In the genomic region with DNA sequence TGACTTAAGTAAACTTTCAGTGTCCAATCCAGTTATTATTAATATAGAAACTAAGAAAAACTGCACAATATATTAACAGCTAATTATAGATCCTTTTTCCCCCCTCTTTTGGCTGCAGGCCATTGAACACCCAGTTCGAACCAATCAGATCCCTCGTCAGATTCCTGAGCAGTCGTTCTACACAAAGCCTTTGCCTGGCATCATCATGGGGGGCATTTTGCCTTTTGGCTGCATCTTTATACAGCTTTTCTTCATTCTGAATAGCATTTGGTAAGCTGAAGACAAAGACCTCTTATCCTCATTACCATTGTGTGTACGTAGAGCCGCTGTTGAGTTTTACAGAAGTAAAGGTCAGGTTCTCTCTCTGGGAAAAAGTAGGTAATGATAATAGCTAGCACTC, we compare ENCODE assay signal across 20 mouse cellular contexts. TPM values are rescaled to one million over a fixed set of nuclear protein-coding genes. Genes with fewer than 3 reads are reported as not detected.
A peak's percentile ranks its signal among the peaks of the same experiment; 100 is the strongest.
DNase-seq lines count a peak whose midpoint lies in the region; ATAC-seq lines count a peak whose summit lies in the region.
"Had no signal": no experiment of that assay in that cellular context is flagged by ENCODE, and none has a peak within 500 bp of the region (broad histone marks: within the 10 kb centered on the region; RNA-seq: fewer than 3 reads in every experiment).

No protein-coding gene starts in this region.

- no peak overlapping the region for H3K9ac ChIP-seq in forebrain, embryonic 11.5 days (ENCODE audit: low read length)
- no peak overlapping the region for H3K9ac ChIP-seq in forebrain, embryonic 12.5 days
- no peak overlapping the region for H3K9ac ChIP-seq in hindbrain, embryonic 12.5 days
- H3K9ac ChIP-seq in hindbrain, embryonic 11.5 days (ENCODE audit: low read depth, low read length): no peak overlapping the region
- H3K9ac ChIP-seq in midbrain, embryonic 11.5 days (ENCODE audit: low read length): no peak overlapping the region
- no peak overlapping the region for H3K9ac ChIP-seq in forebrain, embryonic 16.5 days (replicated peaks; ENCODE audit: low read depth, low read length)
- H3K9ac ChIP-seq: heart, embryonic 13.5 days; hindbrain, embryonic 15.5 days had no signal

- no peak for DNase-seq in forebrain, embryonic 11.5 days (ENCODE audit: low spot score)
- DNase-seq in hindbrain, embryonic 11.5 days (ENCODE audit: low spot score): no peak
- DNase-seq in midbrain, embryonic 11.5 days (ENCODE audit: low spot score, missing footprints): no peak
- no peak for DNase-seq in midbrain, embryonic 10.5 days (ENCODE audit: low spot score)
- DNase-seq in lung, postnatal 4 days: no peak
- DNase-seq: adrenal gland, postnatal 14 days; cerebellum, adult 2 months; cerebellum, postnatal 25 days; gastrocnemius, postnatal 14 days; heart, postnatal 36 days; kidney, adult 11 months had no signal

- peak; percentile 74 for ATAC-seq in forebrain, embryonic 11.5 days (replicated peaks; ENCODE audit: low FRiP score)
- no peak for ATAC-seq in forebrain, embryonic 12.5 days (ENCODE audit: low FRiP score)
- ATAC-seq in hindbrain, embryonic 12.5 days (ENCODE audit: low FRiP score): no peak
- no peak for ATAC-seq in hindbrain, embryonic 11.5 days (ENCODE audit: low FRiP score)
- peak; percentile 62 for ATAC-seq in midbrain, embryonic 11.5 days (ENCODE audit: low FRiP score)
- peak; percentile 59; the same call in 1 of the 2 replicates for ATAC-seq in forebrain, embryonic 16.5 days
- ATAC-seq: activated CD4-positive, CD25-positive, alpha-beta regulatory T cell, adult 4 months; Patski had no signal

- H3K4me2 ChIP-seq in forebrain, embryonic 11.5 days (ENCODE audit: low read depth, low read length, severe bottlenecking): no peak overlapping the region
- H3K4me2 ChIP-seq in forebrain, embryonic 12.5 days: no peak overlapping the region
- no peak overlapping the region for H3K4me2 ChIP-seq in hindbrain, embryonic 12.5 days (replicated peaks)
- H3K4me2 ChIP-seq in hindbrain, embryonic 11.5 days (replicated peaks; ENCODE audit: low read depth, low read length): no peak overlapping the region
- no peak overlapping the region for H3K4me2 ChIP-seq in midbrain, embryonic 11.5 days
- H3K4me2 ChIP-seq in forebrain, embryonic 16.5 days (ENCODE audit: low read length): no peak overlapping the region
- H3K4me2 ChIP-seq: heart, embryonic 13.5 days; hindbrain, embryonic 15.5 days had no signal

- H3K4me3 ChIP-seq in forebrain, embryonic 11.5 days (ENCODE audit: low read depth, low read length): no peak overlapping the region
- H3K4me3 ChIP-seq in forebrain, embryonic 12.5 days (replicated peaks): no peak overlapping the region
- H3K4me3 ChIP-seq in hindbrain, embryonic 12.5 days: no peak overlapping the region
- H3K4me3 ChIP-seq in hindbrain, embryonic 11.5 days (ENCODE audit: low read depth, low read length): no peak overlapping the region
- no peak overlapping the region for H3K4me3 ChIP-seq in midbrain, embryonic 11.5 days (ENCODE audit: low read depth, low read length)
- H3K4me3 ChIP-seq in midbrain, embryonic 10.5 days: no peak overlapping the region
- H3K4me3 ChIP-seq in forebrain, embryonic 16.5 days (replicated peaks; ENCODE audit: low read length): no peak overlapping the region
- H3K4me3 ChIP-seq: embryonic facial prominence, embryonic 10.5 days; heart, embryonic 13.5 days; hindbrain, embryonic 15.5 days had no signal

- no peaks in the 10 kb centered on the region for H3K27me3 ChIP-seq in forebrain, embryonic 11.5 days (ENCODE audit: control insufficient read depth, insufficient read depth, low read length)
- H3K27me3 ChIP-seq in forebrain, embryonic 12.5 days: no peaks in the 10 kb centered on the region
- no peaks in the 10 kb centered on the region for H3K27me3 ChIP-seq in hindbrain, embryonic 12.5 days
- H3K27me3 ChIP-seq in hindbrain, embryonic 11.5 days (ENCODE audit: control insufficient read depth, insufficient read depth, low read length): no peaks in the 10 kb centered on the region
- no peaks in the 10 kb centered on the region for H3K27me3 ChIP-seq in midbrain, embryonic 11.5 days (ENCODE audit: control insufficient read depth, insufficient read depth, low read length)
- no peaks in the 10 kb centered on the region for H3K27me3 ChIP-seq in midbrain, embryonic 10.5 days (ENCODE audit: low read depth, poor library complexity, severe bottlenecking)
- H3K27me3 ChIP-seq in forebrain, embryonic 16.5 days (replicated peaks; ENCODE audit: control insufficient read depth, insufficient read depth, low read length): no peaks in the 10 kb centered on the region
- H3K27me3 ChIP-seq: CH12.LX; heart, embryonic 13.5 days; hindbrain, embryonic 15.5 days; Patski had no signal

- WGBS in forebrain, embryonic 11.5 days: 22% methylated on average over 5 of the region's 5 CpGs
- 18% methylated on average over 5 of the region's 5 CpGs for WGBS in forebrain, embryonic 12.5 days
- WGBS in hindbrain, embryonic 12.5 days: 52% methylated on average over 5 of the region's 5 CpGs
- WGBS in hindbrain, embryonic 11.5 days: 61% methylated on average over 5 of the region's 5 CpGs
- WGBS in midbrain, embryonic 11.5 days: 34% methylated on average over 5 of the region's 5 CpGs
- whole genome bisulfite sequencing in midbrain, embryonic 10.5 days: 48% methylated on average over 5 of the region's 5 CpGs
- WGBS in forebrain, embryonic 16.5 days: 10% methylated on average over 5 of the region's 5 CpGs

- no peaks in the 10 kb centered on the region for H3K9me3 ChIP-seq in forebrain, embryonic 11.5 days (ENCODE audit: control insufficient read depth, low read length)
- no peaks in the 10 kb centered on the region for H3K9me3 ChIP-seq in forebrain, embryonic 12.5 days
- no peaks in the 10 kb centered on the region for H3K9me3 ChIP-seq in hindbrain, embryonic 12.5 days (replicated peaks)
- no peaks in the 10 kb centered on the region for H3K9me3 ChIP-seq in hindbrain, embryonic 11.5 days (ENCODE audit: control insufficient read depth, low read length)
- H3K9me3 ChIP-seq in midbrain, embryonic 11.5 days (ENCODE audit: control insufficient read depth, low read length): no peaks in the 10 kb centered on the region
- no peaks in the 10 kb centered on the region for H3K9me3 ChIP-seq in midbrain, embryonic 10.5 days (replicated peaks)
- H3K9me3 ChIP-seq in forebrain, embryonic 16.5 days (ENCODE audit: control insufficient read depth, low read length): no peaks in the 10 kb centered on the region
- H3K9me3 ChIP-seq: embryonic facial prominence, embryonic 10.5 days; heart, embryonic 13.5 days; hindbrain, embryonic 15.5 days had no signal

- no peak overlapping the region for H3K27ac ChIP-seq in forebrain, embryonic 11.5 days (ENCODE audit: low read depth, low read length)
- H3K27ac ChIP-seq in forebrain, embryonic 12.5 days: no peak overlapping the region
- H3K27ac ChIP-seq in hindbrain, embryonic 12.5 days: peak overlapping the region; percentile 40; the same call in 1 of the 2 replicates
- no peak overlapping the region for H3K27ac ChIP-seq in hindbrain, embryonic 11.5 days (ENCODE audit: low read depth, low read length)
- H3K27ac ChIP-seq in midbrain, embryonic 11.5 days (ENCODE audit: low read depth, low read length): no peak overlapping the region
- H3K27ac ChIP-seq in midbrain, embryonic 10.5 days (replicated peaks): no peak overlapping the region
- no peak overlapping the region for H3K27ac ChIP-seq in forebrain, embryonic 16.5 days (ENCODE audit: low read length)
- H3K27ac ChIP-seq: embryonic facial prominence, embryonic 10.5 days; heart, embryonic 13.5 days; hindbrain, embryonic 15.5 days had no signal

- H3K36me3 ChIP-seq in forebrain, embryonic 11.5 days (ENCODE audit: control insufficient read depth, insufficient read depth, low read length): no peaks in the 10 kb centered on the region; the same call in 1 of the 2 replicates
- H3K36me3 ChIP-seq in forebrain, embryonic 12.5 days (replicated peaks): peaks cover 72% of the 10 kb centered on the region
- peaks cover 71% of the 10 kb centered on the region for H3K36me3 ChIP-seq in hindbrain, embryonic 12.5 days
- H3K36me3 ChIP-seq in hindbrain, embryonic 11.5 days (ENCODE audit: control insufficient read depth, insufficient read depth, low read length): peaks cover 5% of the 10 kb centered on the region; the same call in 1 of the 2 replicates
- H3K36me3 ChIP-seq in midbrain, embryonic 11.5 days (ENCODE audit: control insufficient read depth, insufficient read depth, low read length): peaks cover 11% of the 10 kb centered on the region
- peaks cover 90% of the 10 kb centered on the region for H3K36me3 ChIP-seq in midbrain, embryonic 10.5 days
- peaks cover 17% of the 10 kb centered on the region for H3K36me3 ChIP-seq in forebrain, embryonic 16.5 days (ENCODE audit: control insufficient read depth, insufficient read depth)

- no peaks in the 10 kb centered on the region for H3K4me1 ChIP-seq in forebrain, embryonic 11.5 days (replicated peaks; ENCODE audit: control insufficient read depth, insufficient read depth, low read length)
- H3K4me1 ChIP-seq in forebrain, embryonic 12.5 days: peaks cover 8% of the 10 kb centered on the region
- H3K4me1 ChIP-seq in hindbrain, embryonic 12.5 days: no peaks in the 10 kb centered on the region
- no peaks in the 10 kb centered on the region for H3K4me1 ChIP-seq in hindbrain, embryonic 11.5 days (replicated peaks; ENCODE audit: control insufficient read depth, insufficient read depth, low read length)
- peaks cover 2% of the 10 kb centered on the region for H3K4me1 ChIP-seq in midbrain, embryonic 11.5 days (ENCODE audit: control insufficient read depth, insufficient read depth, low read length)
- peaks cover 17% of the 10 kb centered on the region for H3K4me1 ChIP-seq in midbrain, embryonic 10.5 days
- peaks cover 3% of the 10 kb centered on the region; the same call in 1 of the 2 replicates for H3K4me1 ChIP-seq in forebrain, embryonic 16.5 days (replicated peaks; ENCODE audit: control insufficient read depth, insufficient read depth, low read length)
- H3K4me1 ChIP-seq: embryonic facial prominence, embryonic 10.5 days; heart, embryonic 13.5 days; hindbrain, embryonic 15.5 days had no signal

RNA-seq across cellular contexts. Expression of a gene that starts 30.9 kb away (rescaled TPM):
- 34.3 and 35.3 TPM in 2 replicates for polyA plus RNA-seq in forebrain, embryonic 11.5 days (2014; fragmentation: Nextera tagmentation; extraction: Ambion mirVana)
- 22.8 and 24.7 TPM in 2 replicates for polyA plus RNA-seq in forebrain, embryonic 12.5 days (2016; fragmentation: Nextera tagmentation; extraction: Ambion mirVana)
- polyA plus RNA-seq in hindbrain, embryonic 12.5 days (2016; fragmentation: Nextera tagmentation; extraction: Ambion mirVana): 16.5 and 20.3 TPM in 2 replicates
- polyA plus RNA-seq in hindbrain, embryonic 11.5 days (2014; fragmentation: Nextera tagmentation; extraction: Ambion mirVana): 24.1 and 30.6 TPM in 2 replicates
- polyA plus RNA-seq in midbrain, embryonic 11.5 days (2014; fragmentation: Nextera tagmentation; extraction: Ambion mirVana): 27.6 and 31.5 TPM in 2 replicates
- 27.5 and 29.1 TPM in 2 replicates for polyA plus RNA-seq in midbrain, embryonic 10.5 days (2016; fragmentation: Nextera tagmentation; extraction: Ambion mirVana)
- polyA plus RNA-seq in forebrain, embryonic 16.5 days (2015; fragmentation: Nextera tagmentation; extraction: Ambion mirVana): 7.5 and 8.4 TPM in 2 replicates

RNA-seq across cellular contexts. Expression of a gene that starts 43.8 kb away (rescaled TPM):
- polyA plus RNA-seq in forebrain, embryonic 11.5 days (2014; fragmentation: Nextera tagmentation; extraction: Ambion mirVana): 125 and 130 TPM in 2 replicates
- 118 and 120 TPM in 2 replicates for polyA plus RNA-seq in forebrain, embryonic 12.5 days (2016; fragmentation: Nextera tagmentation; extraction: Ambion mirVana)
- 134 and 142 TPM in 2 replicates for polyA plus RNA-seq in hindbrain, embryonic 12.5 days (2016; fragmentation: Nextera tagmentation; extraction: Ambion mirVana)
- polyA plus RNA-seq in hindbrain, embryonic 11.5 days (2014; fragmentation: Nextera tagmentation; extraction: Ambion mirVana): 130 and 138 TPM in 2 replicates
- polyA plus RNA-seq in midbrain, embryonic 11.5 days (2014; fragmentation: Nextera tagmentation; extraction: Ambion mirVana): 135 and 153 TPM in 2 replicates
- 133 and 135 TPM in 2 replicates for polyA plus RNA-seq in midbrain, embryonic 10.5 days (2016; fragmentation: Nextera tagmentation; extraction: Ambion mirVana)
- 114 and 130 TPM in 2 replicates for polyA plus RNA-seq in forebrain, embryonic 16.5 days (2015; fragmentation: Nextera tagmentation; extraction: Ambion mirVana)

Comparison
In these comparisons a context has a peak if more than half of its experiments do, and no peak if none do; other contexts are left out.
1. ATAC-seq: peak in forebrain, embryonic 11.5 days (single experiment), midbrain, embryonic 11.5 days (single experiment) and forebrain, embryonic 16.5 days (single experiment); none in forebrain, embryonic 12.5 days (single experiment), hindbrain, embryonic 12.5 days (single experiment) and hindbrain, embryonic 11.5 days (single experiment).